Mouse (Mus musculus) stomach, postnatal 0 days (tissue): Measurements from ENCODE around the gene Zfp296.

Experiments
- CTCF ChIP-seq: IDR thresholded peaks from 2 replicates; pipeline ENCODE4 v1.5.1; 2016; ENCODE audit warnings: antibody characterized with exemption, low read depth, mild to moderate bottlenecking, moderate library complexity
- EP300 ChIP-seq: optimal IDR thresholded peaks from 2 replicates; pipeline ENCODE3; 2016; ENCODE audit warnings: antibody characterized with exemption

- TF ChIP-seq CTCF (no peak), EP300 (no peak)
Observed at GRCm38 (mm10) chr7:19586269-19586668, 9.2 kb downstream of the Zfp296 start.
